Mouse (Mus musculus) common myeloid progenitor, adult 5-6 weeks (primary cell): ENCODE measurements at regions not wholly inside any gene's neighbourhood (a gene's known extent, or its start where the extent isn't known, plus 50 kb on each side); places are given as distances from the start of the nearest gene placed in this dataset.

Experiments used
- ATAC-seq: replicated peaks from 2 replicates; pipeline ENCODE4 v1.8.0; 2016; ENCODE audit warnings: low read depth, mild to moderate bottlenecking, moderate TSS enrichment, inconsistent platforms; ENCODE audit not compliant: poor library complexity, severe bottlenecking

DNA sequence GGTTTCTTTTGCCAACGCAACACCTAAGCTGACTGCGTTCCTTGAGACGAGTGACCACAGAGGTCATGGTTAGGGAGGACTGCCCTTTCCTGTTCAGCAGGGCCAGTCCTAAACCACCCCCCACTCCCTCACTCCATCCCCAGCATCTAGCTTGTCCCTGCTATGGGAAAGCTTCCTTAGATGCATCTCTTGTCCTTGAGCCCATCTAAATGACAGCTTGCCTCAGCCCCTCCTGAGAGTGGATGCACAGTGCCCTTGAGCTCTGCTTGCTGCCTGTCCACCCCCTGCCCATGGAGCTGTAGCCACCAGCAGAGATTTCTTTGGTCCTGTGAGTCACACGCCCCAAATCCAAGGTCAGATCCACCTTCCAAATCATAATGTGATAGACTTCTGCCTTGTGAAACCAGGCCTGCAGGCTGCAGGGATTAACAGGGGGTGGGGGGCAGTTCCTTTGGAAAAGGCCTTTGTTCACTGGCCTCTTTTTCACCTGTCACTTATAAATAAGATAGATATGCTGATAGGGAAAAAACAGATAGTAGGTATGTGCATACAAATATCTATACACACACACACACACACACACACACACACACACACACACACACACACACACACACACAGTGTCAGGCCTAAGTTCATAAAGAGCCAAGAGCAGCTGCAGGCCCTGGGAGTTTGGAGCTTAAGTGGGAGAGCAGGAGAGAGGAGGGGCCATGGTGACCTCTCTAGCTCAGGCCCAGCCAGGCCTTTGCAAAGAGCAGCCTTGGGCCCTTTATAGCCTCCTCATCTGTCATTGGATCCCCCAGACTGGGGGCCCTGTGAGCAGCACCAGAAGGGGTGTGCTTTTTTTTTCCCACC is 56.4 kb upstream of the Adra2c start:
- ATAC-seq = no peak

DNA sequence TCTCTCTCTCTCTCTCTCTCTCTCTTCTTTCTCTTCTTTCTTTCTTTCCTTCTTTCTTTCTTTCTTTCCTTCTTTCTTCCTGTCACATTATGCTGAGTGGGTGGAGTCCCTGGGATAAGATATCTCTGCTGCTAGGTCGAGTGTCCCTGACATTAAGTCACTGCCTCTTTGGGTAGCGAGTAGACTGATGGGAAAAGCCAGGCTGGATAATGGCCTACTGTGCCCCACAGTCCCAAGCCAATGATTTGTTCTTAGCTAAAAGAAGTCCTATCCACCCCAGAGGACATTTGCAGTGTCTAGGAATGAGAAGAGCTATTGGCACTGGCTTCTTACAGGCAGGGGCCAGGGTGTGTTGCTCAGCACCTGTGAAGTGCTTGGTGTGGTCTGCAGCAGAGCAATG is 61.8 kb upstream of the Adra2c start:
- ATAC-seq = no peak

DNA sequence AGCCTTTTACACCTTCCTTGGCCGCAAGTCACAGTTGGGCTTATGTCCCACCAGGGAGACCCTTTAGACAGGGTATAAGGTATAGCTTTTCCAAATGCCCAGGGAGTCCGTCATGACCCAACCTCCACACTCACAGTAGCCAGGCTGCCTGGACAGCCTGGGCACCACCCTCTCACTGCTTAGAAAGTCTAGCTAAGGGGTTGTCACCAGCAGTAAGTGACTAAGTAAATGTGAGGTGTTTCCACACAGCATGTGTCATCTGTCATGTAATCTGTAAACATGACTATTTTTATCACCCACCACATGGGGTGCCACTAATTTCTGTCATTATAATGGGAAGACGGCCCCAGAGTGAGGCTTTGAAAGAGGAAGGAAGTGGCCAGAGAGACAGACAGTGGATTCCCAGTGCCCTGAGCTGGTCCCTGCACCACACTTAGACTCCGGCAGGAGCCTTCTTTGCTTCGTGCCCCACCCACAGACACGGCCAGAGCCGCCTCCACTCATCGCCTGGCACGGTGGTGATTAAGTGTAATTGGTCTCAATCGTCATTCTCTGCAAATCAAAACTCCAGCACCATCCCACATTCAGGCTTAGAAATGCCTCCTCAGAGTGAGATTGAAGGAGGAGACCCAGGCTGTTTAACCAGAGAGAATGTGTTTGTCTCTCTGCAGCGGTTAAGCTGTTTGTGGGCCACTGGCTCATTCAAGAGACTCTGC is 62.5 kb upstream of the Adra2c start:
- ATAC-seq = peak; percentile 32; the same call in 1 of the 2 replicates

DNA sequence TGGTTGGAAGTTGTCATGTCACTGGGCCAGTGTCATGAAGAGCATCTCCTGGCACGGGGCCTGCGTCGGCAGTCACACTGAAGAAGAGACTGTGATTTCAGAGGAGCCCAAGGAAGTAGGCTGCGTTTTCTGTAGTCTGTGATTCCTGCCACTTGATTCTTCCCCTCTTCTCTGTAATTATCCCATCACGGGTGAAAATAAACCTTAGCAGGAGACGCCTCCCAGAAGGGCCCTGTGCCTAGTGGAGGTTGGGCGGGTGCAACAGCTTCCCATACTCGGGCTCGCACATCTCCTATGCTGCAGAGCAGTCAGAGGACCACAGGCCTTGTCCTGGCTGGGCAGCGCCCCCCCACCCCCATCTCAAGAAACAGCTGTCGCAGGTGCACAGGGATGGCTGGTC is 63.1 kb upstream of the Adra2c start:
- no peak for ATAC-seq

DNA sequence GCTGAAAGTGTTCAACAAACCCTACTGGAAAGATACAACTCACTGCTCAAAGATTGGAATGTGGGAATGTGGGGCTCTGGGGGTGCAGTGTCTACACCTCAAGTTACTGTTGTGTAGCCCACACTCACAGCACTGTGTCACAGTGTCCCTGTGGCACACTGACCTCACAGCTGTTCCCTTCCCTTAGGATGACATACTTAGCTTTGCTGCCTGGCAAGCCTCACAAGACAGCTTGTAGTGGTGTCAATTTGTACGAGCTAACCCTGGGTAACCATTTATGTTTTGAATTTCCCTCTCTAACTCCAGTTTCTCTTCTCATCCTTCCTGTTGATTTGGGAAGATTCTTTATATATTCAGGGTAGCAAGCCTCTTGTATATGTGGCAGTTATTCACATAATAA is 68.8 kb upstream of the Adra2c start:
- ATAC-seq = no peak

DNA sequence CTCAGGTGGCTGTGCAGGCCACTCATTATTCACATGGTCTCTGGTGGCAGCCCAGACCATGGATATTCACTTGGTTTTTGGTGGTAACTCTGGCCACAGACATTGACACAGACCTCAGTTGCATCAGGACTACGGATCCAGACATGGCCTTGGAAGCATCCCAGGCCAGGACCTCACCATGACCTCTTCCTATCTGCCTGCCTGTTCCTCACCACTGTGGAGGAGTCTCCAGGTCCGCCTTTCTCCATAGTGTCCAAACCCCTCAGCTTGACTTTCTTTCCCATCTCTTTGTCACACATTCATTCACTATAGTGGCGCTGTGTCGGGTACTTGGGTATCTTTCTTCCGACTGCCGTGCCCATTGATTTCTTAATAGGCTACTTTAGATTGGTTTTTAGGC is 74.1 kb upstream of the Adra2c start:
- ATAC-seq = no peak

DNA sequence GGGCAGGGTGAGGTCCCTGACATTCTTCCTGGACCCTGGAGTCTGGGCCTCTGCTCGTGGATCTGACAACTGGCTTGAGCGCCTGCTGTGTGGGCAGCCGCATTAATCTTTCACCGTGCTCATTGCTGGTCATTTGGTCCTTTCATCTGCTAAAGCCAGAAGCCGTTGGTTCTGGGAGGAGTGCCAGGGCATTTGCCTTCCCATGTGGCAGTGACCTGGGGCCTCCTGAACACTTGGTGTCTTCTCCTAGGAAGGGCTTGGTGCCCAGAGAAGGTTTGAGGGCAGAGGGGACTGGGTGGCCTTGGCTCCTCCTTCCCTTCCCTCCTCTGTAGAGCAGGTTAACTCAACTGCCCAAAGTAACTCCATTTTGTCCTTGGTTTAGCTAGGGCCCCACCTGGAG is 79.7 kb upstream of the Adra2c start:
- ATAC-seq = no peak

DNA sequence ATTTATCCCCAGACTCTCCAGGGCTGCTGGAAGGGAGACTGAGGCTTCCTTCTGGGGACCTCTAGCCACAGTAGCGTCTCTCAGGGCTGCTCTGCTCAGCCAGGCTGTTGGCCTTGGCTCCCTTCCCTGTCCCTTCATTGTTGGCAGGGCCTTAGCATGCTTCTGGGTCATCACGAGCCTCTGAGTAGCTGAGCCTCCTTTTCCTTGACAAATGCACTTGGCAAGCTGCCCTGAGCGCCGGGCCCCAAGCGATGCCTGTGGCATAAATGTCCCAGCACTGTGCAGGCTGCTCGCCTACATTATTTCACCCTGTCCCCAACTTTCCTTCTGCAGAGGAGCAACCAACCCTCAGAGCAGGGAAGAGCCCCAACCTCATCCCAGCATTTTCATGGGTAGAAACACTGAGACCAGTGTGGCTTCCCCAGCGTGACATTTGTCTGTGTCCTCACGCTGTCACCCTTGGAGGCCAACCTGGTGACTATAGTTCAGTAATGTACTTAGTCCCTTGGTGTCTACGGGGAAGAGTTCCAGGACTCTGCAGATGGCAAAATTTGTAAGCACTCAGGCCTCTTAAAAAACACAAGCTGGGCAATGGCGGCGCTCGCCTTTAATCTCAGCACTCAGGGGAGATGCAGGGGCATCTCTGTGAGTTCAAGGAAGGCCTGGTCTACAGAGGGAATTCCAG is 83.7 kb upstream of the Lrpap1 start:
- no peak for ATAC-seq

DNA sequence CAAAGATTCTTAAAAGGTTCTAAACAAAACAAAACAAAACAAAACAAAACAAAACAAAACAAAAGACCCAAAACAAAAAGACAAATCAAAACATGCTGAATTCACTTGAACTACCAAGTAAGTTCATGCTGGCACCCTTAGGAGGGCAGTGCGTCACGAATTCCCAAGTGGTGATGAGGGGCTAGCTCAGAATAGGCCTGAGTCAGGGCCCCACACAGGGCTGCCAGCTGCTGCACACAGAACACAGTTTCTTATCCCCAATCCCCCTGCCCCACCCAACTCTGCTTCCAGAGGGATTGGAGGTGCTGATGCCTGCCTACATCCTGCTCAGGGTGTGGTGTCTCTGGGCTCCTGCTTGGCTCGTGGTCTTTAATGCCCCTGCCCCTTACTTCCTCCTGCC is 80.3 kb upstream of the Lrpap1 start:
- ATAC-seq = no peak

DNA sequence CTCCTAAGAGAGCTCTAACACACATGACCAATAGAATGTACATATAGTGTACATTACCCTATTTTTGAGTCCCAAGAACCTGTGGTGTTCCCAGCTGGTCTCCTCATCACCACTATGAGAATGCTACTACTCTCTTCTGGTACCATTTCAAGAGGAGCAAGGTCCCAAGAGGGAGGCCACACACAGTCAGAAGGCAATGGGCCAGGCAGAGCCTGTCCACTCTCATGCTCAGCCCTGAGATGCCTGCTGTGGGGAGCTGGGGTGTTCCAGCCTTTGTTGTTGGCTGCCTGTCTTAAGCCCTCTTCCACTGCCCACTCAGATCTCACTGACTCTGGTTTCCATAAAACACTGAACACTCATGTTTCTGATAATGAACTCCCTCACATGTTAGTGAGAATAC is 79.7 kb upstream of the Lrpap1 start:
- no peak for ATAC-seq

DNA sequence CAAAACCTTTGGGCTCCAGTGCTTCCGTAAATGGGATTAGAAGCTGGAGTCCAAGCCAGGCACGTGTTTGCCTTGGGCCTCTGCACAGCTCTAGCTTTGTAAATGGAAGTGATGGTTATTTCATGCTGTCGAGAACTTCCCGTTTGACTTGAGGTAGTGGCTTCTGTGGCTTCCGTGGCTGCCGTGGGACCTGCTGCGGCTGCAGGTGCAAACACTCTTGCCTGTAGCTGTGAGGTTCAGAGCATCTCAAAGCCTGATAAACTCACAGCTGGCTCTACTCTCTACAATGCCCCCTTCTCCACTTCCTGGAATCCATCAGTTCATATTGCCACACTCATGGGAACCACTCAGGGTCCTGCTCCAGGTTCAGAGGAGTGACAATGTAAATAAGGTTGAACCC is 77.9 kb upstream of the Lrpap1 start:
- 0 out of 2 replicates have a peak, but pooled peaks have one; percentile 15 for ATAC-seq

DNA sequence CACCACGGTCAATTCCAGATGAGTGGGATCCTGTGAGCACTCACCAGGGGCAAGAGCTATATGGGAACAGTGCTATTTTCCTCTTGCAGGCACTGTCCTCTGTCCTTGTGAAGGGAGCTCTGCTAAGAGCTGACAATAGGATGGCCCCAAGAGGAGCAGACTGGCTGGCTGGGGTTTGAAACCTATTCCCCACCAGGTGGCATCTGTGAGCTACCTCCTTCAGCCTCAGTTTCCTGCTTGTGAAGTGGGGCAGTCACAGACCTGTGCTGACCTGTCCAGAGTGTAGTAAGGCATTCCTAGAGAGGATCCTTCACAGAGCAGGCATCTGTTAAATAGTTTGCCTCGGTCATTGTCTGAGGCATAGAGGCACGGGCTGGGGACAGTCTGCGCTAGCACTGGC is 71.8 kb upstream of the Lrpap1 start:
- no peak for ATAC-seq

DNA sequence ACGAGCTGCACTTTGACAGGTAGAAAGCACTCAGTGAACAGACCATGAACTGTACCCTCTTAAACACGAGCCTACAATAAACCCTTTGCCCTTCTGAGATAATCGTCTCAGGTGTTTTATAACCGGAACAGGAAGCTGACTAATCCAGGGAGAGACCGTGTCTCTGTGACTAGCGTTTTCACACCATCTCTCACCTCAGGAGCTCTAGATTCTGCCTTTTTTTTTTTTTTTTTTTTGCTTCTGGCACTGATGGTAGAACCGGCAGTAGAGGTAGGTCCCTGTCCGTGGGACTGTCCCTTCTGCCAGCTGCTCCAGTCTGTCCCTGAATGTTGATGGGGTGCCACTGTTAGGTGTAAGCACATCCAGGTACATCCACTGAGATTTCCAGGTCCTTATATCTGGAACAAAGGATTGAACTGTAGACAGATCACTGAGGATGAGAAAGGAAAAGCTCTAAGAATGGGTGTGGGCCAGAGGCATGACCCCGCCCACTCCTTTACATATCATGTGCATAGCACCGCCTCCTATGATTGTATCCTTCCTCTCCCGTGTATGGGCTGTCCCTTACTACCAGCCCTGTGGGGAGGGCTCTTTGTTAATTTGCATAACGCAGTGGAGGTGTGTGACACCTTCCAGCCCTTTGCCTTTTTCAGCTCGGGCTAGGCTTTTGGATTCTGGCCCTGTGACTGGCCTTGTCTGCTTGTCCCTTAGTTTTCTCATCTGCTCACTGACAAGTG is 70.7 kb upstream of the Lrpap1 start:
- ATAC-seq = 0 out of 2 replicates have a peak, but pooled peaks have one; percentile 8

DNA sequence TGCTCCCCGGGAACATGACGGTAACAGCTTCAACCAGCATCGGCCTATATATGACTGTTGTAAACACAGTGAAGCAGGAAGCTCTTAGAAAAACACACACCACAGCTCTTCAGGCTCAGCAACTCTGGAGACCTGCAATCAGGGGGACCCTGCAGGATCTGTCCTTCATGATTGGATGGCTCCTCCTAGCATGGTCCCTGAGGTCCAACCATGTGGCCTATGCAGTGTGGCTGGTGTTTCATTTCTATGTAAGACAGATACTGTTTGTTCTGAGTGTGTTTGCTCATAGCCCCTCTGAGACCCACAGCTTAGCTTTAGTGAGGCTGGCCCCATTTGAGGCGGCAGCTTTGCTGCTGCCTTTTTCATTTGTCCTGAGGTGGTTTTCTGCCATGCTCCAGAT is 68.8 kb upstream of the Lrpap1 start:
- no peak for ATAC-seq

DNA sequence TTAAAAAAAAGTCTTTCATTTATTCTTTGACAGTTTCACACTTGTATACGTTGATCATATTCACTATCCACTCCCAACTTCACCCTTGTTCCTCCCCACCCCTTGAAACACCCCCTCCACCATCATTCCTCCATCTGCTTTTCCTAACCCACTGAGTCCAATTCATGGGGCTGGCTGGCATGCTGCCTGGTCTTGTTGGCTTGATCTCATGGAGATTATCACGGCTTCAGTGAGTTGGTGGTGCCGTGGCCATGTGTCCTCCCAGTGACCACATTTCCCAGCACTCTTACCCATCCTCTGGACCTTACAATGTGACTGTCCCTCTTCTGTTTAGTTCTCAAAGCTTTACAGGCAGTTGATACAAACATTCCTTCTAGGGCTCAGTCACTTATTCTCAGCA is 65.8 kb upstream of the Lrpap1 start:
- no peak for ATAC-seq

DNA sequence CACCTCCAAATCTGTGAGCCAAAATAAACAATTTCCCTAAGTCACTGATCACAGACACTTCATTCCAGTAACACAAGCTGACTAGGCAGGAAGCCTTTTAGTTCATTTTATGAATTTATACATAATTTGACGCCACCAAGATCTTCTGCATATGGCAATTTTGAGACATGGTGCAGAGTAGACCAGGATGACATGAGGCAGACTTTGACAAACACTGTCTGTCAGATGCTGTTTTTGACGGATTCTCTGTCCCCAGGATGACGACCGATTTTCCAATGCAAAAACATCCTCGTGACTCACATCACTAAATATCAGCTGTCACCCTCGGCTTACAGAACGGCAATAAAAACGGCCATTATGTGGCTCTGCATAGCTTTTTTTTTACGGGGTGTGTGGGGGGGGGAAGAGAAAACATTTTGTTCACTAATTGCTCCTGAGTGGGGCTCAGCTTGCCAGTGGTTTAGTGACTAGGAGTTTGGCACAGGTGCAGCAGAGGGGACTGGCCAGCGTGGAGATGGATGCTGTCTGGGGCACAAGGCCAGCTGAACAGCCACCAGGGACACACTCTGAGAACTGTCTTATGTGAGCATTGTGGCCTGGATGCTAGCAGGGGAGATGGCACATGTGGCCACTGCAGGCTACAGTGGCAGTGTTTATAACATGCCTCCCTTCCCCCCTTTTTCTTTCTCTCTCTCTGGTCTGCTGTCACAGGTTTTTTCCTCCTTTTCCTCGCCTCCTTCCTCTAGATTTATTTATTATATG is 65.0 kb upstream of the Lrpap1 start:
- ATAC-seq = no peak

DNA sequence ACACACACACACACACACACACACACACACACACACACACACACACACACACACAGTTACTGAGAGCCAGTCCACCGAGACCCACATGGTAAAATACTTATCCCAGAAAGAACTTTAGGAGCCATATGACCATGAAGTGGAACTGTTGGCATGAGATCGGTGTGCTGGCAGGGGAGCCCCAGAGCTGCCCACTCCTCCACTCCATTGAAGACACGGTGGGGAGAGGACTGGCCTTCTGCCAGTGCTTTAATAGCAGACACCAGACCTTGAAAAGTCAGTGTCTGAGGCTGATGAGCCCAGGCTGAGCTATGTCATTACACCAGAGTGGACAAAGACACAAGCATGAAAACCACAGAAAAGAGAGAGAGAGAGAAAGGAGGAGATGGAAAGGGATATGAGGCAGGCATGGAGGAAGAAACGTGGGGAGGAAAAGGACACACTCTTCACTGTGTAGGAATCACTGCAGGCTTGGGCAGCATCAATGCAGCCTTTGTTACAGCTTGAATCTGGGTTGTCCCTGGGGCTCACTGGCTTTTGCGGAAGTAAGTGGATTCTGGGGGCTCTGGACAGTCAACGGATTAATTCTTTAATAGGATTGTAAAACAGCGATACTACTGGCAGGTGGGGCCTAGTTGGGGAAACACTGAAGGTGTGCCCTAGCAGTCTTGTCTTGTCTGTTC is 64.2 kb upstream of the Lrpap1 start:
- no peak for ATAC-seq

DNA sequence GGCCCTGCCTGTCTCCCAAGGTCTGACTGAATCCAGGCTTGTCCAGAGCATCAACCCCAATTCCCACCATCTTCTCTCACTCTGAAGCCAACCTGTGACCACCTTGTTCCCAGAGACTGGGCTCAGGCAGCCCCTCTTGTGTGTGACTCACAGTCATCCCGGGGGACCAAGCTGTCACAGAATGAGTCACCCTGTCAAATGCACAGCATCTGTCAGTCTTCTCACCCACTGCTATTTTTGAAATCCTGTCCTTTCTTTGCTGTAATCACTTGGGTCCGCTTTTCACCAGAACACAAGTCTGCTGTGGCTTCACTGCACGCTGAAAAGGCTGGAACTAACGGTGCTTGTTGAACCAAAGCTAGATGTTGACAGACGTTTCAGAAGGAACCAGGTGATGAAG is 63.3 kb upstream of the Lrpap1 start:
- no peak for ATAC-seq

DNA sequence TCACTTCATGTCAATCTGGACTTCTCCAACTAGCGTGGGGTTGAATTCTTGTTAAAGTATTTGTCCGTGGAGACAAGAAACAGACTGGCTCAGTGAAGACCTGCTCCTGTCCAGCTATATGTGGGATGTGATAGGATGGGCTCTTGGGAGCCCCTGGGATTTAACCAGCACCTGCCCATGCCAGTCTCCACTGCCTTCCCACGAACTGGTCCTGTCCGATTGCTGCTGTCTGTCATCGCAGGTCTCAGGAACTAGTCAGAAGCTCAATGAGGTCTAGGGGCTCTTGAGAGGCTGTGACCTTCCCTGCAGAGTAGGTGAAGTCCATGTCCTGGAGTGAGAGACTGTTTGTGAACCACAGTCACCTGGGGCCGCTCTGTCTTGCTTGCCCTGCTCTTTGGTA is 62.8 kb upstream of the Lrpap1 start:
- ATAC-seq = no peak
